Mouse (Mus musculus): ENCODE measurements around the gene Cubn. TPM values are rescaled to one million over a fixed set of nuclear protein-coding genes. Genes with fewer than 3 reads are reported as not detected.

Cubn gene
- polyA plus RNA-seq, 1 experiment: 0.23 TPM

- TF ChIP-seq POLR2A (IDR thresholded peaks at IDR 0.05; ENCODE audit: insufficient read length, low read depth) (no peak), REST (IDR thresholded peaks at IDR 0.05; ENCODE audit: insufficient read depth, insufficient read length) (no peak), USF1 (IDR thresholded peaks at IDR 0.05; ENCODE audit: low read depth) (no peak), MAX (IDR thresholded peaks at IDR 0.05; ENCODE audit: low read depth) (no peak), POLR2AphosphoS2 (IDR thresholded peaks at IDR 0.05; ENCODE audit: insufficient read length, low read depth) (no peak), TCF3 (IDR thresholded peaks at IDR 0.05; ENCODE audit: insufficient read length, low read depth) (no peak), MYOG (IDR thresholded peaks at IDR 0.05; ENCODE audit: control insufficient read depth in 1 of 3, insufficient read depth in 1 of 3, insufficient read length in 2 of 3, low read depth in 2 of 3) (no peak), MYOD1 (IDR thresholded peaks at IDR 0.05; ENCODE audit: control insufficient read depth in 1 of 3, insufficient read length in 2 of 3, low read depth in 2 of 3) (no peak), TCF12 (IDR thresholded peaks at IDR 0.05; ENCODE audit: insufficient read depth, poor library complexity, severe bottlenecking) (no peak), SRF (IDR thresholded peaks at IDR 0.05; ENCODE audit: control insufficient read depth, insufficient read length, low read depth) (no peak), E2F4 (IDR thresholded peaks at IDR 0.05; ENCODE audit: insufficient read depth) (no peak), CEBPB (IDR thresholded peaks at IDR 0.05; ENCODE audit: insufficient read depth, poor library complexity, severe bottlenecking) (no peak)
Measured at GRCm38 (mm10) chr2:13438275-13438845, 53.3 kb downstream of the Cubn start.

DNA sequence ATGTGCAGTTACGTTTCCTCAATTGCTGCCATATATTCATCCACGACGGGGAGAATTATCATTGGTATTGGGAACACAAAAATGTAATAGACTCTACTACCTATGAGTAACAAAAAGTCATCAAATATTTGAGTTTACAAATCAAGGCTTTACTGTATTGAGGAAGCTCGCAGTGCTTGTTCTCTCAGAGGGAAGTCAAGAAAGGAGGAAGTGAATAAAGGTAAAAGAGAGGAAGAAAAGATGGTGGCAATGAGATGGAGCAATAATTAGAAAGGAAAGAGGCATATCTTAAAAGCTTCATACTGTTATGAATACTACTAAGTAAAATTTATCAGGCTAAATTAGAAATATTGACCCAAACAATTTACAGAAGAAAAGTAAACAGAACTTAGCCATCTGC, 59.6 kb downstream of the Cubn start:
- Histone ChIP-seq H3K4me3 (no peak overlapping the region), H3ac (ENCODE audit: control insufficient read depth, insufficient read length) (no peak overlapping the region), H3K27me3 (ENCODE audit: control insufficient read depth, insufficient read depth, insufficient read length) (no peaks in the 10 kb centered on the region), H3K4me2 (ENCODE audit: low read depth) (no peak overlapping the region), H3K36me3 (ENCODE audit: control insufficient read depth, insufficient read depth) (no peaks in the 10 kb centered on the region), H3K79me2 (ENCODE audit: control insufficient read depth, insufficient read depth) (no peaks in the 10 kb centered on the region)
- TF ChIP-seq MAX (IDR thresholded peaks at IDR 0.05; ENCODE audit: low read depth) (no peak), TCF3 (IDR thresholded peaks at IDR 0.05; ENCODE audit: insufficient read length, low read depth) (no peak), MYOG (IDR thresholded peaks at IDR 0.05; ENCODE audit: control insufficient read depth in 1 of 3, insufficient read depth in 1 of 3, insufficient read length in 2 of 3, low read depth in 2 of 3) (no peak), REST (IDR thresholded peaks at IDR 0.05; ENCODE audit: insufficient read depth, insufficient read length) (no peak), POLR2AphosphoS2 (IDR thresholded peaks at IDR 0.05; ENCODE audit: insufficient read length, low read depth) (no peak), USF1 (IDR thresholded peaks at IDR 0.05; ENCODE audit: low read depth) (no peak), TCF12 (IDR thresholded peaks at IDR 0.05; ENCODE audit: insufficient read depth, poor library complexity, severe bottlenecking) (no peak), MYOD1 (IDR thresholded peaks at IDR 0.05; ENCODE audit: control insufficient read depth in 1 of 3, insufficient read length in 2 of 3, low read depth in 2 of 3) (no peak), SRF (IDR thresholded peaks at IDR 0.05; ENCODE audit: control insufficient read depth, insufficient read length, low read depth) (no peak), POLR2A (IDR thresholded peaks at IDR 0.05; ENCODE audit: insufficient read length, low read depth) (no peak), CEBPB (IDR thresholded peaks at IDR 0.05; ENCODE audit: insufficient read depth, poor library complexity, severe bottlenecking) (no peak), E2F4 (IDR thresholded peaks at IDR 0.05; ENCODE audit: insufficient read depth) (no peak)

More at GRCm38 (mm10) chr2:13438275-13438845, 53.3 kb downstream of the Cubn start:
- H3K4me3 ChIP-seq: no peak overlapping the region
- no peak overlapping the region for H3ac ChIP-seq (ENCODE audit: control insufficient read depth, insufficient read length)
- no peaks in the 10 kb centered on the region for H3K36me3 ChIP-seq (ENCODE audit: control insufficient read depth, insufficient read depth)
- no peaks in the 10 kb centered on the region for H3K79me2 ChIP-seq (ENCODE audit: control insufficient read depth, insufficient read depth)
- H3K27me3 ChIP-seq (ENCODE audit: control insufficient read depth, insufficient read depth, insufficient read length): no peaks in the 10 kb centered on the region
- H3K4me2 ChIP-seq (ENCODE audit: low read depth): no peak overlapping the region

- H3K36me3 ChIP-seq (ENCODE audit: control insufficient read depth, insufficient read depth): no peaks in the 10 kb centered on the region
- H3K4me3 ChIP-seq: no peak overlapping the region
- TF ChIP-seq MAX (IDR thresholded peaks at IDR 0.05; ENCODE audit: low read depth) (no peak), TCF3 (IDR thresholded peaks at IDR 0.05; ENCODE audit: insufficient read length, low read depth) (no peak), POLR2AphosphoS2 (IDR thresholded peaks at IDR 0.05; ENCODE audit: insufficient read length, low read depth) (no peak), SRF (IDR thresholded peaks at IDR 0.05; ENCODE audit: control insufficient read depth, insufficient read length, low read depth) (no peak), CEBPB (IDR thresholded peaks at IDR 0.05; ENCODE audit: insufficient read depth, poor library complexity, severe bottlenecking) (no peak), USF1 (IDR thresholded peaks at IDR 0.05; ENCODE audit: low read depth) (no peak), MYOD1 (IDR thresholded peaks at IDR 0.05; ENCODE audit: control insufficient read depth in 1 of 3, insufficient read length in 2 of 3, low read depth in 2 of 3) (no peak), TCF12 (IDR thresholded peaks at IDR 0.05; ENCODE audit: insufficient read depth, poor library complexity, severe bottlenecking) (no peak), REST (IDR thresholded peaks at IDR 0.05; ENCODE audit: insufficient read depth, insufficient read length) (no peak), E2F4 (IDR thresholded peaks at IDR 0.05; ENCODE audit: insufficient read depth) (no peak), MYOG (IDR thresholded peaks at IDR 0.05; ENCODE audit: control insufficient read depth in 1 of 3, insufficient read depth in 1 of 3, insufficient read length in 2 of 3, low read depth in 2 of 3) (no peak), POLR2A (IDR thresholded peaks at IDR 0.05; ENCODE audit: insufficient read length, low read depth) (no peak)
- no peak overlapping the region for H3K4me2 ChIP-seq (ENCODE audit: low read depth)
- H3K27me3 ChIP-seq (ENCODE audit: control insufficient read depth, insufficient read depth, insufficient read length): no peaks in the 10 kb centered on the region
- no peak overlapping the region for H3ac ChIP-seq (ENCODE audit: control insufficient read depth, insufficient read length)
- H3K79me2 ChIP-seq (ENCODE audit: control insufficient read depth, insufficient read depth): no peaks in the 10 kb centered on the region
Measured at GRCm38 (mm10) chr2:13421974-13422760, 69.4 kb downstream of the Cubn start.

GRCm38 (mm10) chr2:13416765-13417524, 74.7 kb downstream of the Cubn start:
- Histone ChIP-seq H3K79me2 (ENCODE audit: control insufficient read depth, insufficient read depth) (no peaks in the 10 kb centered on the region), H3K27me3 (ENCODE audit: control insufficient read depth, insufficient read depth, insufficient read length) (no peaks in the 10 kb centered on the region), H3K4me2 (ENCODE audit: low read depth) (peak overlapping the region; percentile 1), H3K36me3 (ENCODE audit: control insufficient read depth, insufficient read depth) (no peaks in the 10 kb centered on the region), H3ac (ENCODE audit: control insufficient read depth, insufficient read length) (no peak overlapping the region), H3K4me3 (no peak overlapping the region)
- TF ChIP-seq TCF3 (IDR thresholded peaks at IDR 0.05; ENCODE audit: insufficient read length, low read depth): no peak
- no peak for TF ChIP-seq MAX (IDR thresholded peaks at IDR 0.05; ENCODE audit: low read depth)
- TF ChIP-seq MYOD1 (IDR thresholded peaks at IDR 0.05; ENCODE audit: control insufficient read depth in 1 of 3, insufficient read length in 2 of 3, low read depth in 2 of 3): no peak
- no peak for TF ChIP-seq MYOG (IDR thresholded peaks at IDR 0.05; ENCODE audit: control insufficient read depth in 1 of 3, insufficient read depth in 1 of 3, insufficient read length in 2 of 3, low read depth in 2 of 3)
- no peak for TF ChIP-seq E2F4 (IDR thresholded peaks at IDR 0.05; ENCODE audit: insufficient read depth)
- no peak for TF ChIP-seq CEBPB (IDR thresholded peaks at IDR 0.05; ENCODE audit: insufficient read depth, poor library complexity, severe bottlenecking)
- TF ChIP-seq REST (IDR thresholded peaks at IDR 0.05; ENCODE audit: insufficient read depth, insufficient read length): no peak
- TF ChIP-seq POLR2AphosphoS2 (IDR thresholded peaks at IDR 0.05; ENCODE audit: insufficient read length, low read depth): no peak
- peak; percentile 34 for TF ChIP-seq USF1 (IDR thresholded peaks at IDR 0.05; ENCODE audit: low read depth)
